Mouse (Mus musculus): ENCODE data around the gene Nos3.

Gene Nos3

DNA sequence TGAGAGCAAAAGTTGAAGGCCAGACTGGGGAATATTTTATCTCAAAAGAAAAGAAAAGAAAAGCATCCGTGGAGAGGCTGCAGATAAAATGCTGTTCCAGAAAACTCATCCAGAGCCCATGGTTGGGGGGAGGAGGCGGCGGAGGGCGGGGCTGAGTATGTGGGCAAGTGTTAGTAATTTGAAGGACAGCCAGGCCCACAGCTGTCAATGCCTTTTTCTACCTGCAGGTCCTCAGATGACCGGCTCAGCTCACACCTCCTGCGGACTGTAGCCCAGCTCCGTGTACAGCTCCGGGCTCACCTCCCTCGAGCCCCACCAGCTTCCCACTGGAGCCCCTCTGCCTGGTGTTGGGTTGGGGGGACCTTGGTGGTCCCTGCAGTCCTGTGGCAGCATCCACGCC is 35.1 kb downstream of the Nos3 start:
- DNase-seq (ENCODE audit: low spot score in 2 of 2), result no peak

DNA sequence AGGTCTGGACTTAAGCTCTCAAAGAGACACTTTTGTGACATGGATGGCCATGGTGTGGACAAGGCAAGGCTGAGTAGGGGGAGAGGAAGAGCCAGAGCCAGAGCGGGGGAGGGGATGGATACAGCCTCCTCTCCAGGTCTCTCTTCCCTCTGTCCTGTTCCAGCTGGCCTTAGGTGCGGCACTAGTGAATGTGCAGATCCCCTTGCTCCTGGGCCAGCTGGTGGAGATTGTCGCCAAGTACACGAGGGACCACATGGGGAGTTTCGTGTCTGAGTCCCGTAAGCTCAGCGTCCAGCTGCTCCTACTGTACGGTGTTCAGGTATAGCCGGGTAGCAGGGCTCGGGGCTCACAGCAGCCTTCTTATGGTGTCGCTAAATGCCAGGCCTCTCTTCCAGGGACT is 35.8 kb downstream of the Nos3 start:
- no peak for DNase-seq (ENCODE audit: low spot score in 2 of 2)

GRCm38 (mm10) chr5:24400911-24401605 is 36.4 kb downstream of the Nos3 start:
- DNase-seq (ENCODE audit: low spot score in 2 of 2), result no peak

- DNase-seq (ENCODE audit: low spot score in 2 of 2), result no peak
Measured at GRCm38 (mm10) chr5:24401969-24402368, 37.4 kb downstream of the Nos3 start.

DNA sequence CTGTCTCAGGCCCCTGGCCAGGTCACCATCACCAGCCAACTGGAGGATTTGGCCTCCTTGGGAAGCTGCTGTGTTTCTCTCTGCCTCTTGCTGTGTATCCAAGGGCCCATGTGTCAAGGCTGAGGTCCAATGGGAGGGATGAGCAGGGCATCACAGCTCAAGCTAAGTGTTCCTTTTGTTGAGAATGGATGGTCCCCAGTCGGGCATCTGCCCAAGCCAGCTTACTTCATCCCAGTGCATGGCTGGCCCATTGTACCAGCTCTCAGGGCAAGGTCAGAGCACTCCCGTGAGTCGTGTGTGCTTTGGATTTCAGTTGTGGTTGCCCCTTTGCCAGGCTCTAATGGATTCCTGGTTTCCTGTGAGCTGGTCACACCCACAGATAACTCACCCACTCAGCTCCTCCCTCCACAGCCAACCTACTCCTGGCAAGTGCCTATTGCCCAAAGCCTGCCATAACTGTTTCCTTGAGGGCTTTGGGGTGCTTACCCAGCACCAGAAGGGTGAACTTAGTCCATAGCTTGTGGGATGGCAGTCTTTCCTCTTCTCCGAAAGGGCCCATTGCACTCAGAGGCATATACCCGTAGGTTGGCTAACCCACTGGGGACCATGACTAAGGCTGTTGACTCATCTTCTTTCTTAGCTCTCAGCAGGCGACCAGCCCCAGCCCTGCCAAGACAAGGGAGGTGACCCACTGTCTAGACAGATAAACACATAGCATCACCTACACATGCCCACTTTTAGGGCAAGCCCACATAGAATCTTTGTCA is 40.2 kb downstream of the Nos3 start:
- no peak for DNase-seq (ENCODE audit: low spot score in 2 of 2)

- DNase-seq (ENCODE audit: low spot score in 2 of 2), result no peak
Measured at GRCm38 (mm10) chr5:24405389-24405876, 40.8 kb downstream of the Nos3 start.

GRCm38 (mm10) chr5:24408651-24409050 is 44.0 kb downstream of the Nos3 start:
- DNase-seq (ENCODE audit: low spot score in 2 of 2), result no peak

DNA sequence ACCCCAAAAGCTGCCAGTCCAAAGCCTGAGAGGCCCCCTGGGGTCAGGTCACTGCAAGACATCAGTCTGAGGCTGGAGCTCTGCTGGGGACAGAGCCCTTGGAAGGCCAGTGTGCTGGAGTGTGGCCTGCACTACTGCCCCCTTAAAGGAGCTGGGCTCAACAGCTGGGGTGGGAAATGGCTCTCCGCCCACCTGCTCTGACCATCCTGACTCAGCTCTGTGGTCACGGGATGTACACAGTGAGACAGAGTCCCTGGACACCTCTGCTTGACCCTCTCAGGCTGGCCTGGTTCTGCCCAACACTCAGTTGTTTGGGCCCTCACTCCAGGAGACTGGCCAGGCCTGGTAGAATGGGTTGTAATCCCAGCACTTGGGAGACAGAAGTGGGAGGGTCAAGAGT is 44.9 kb downstream of the Nos3 start:
- no peak for DNase-seq (ENCODE audit: low spot score in 2 of 2)

- no peak for DNase-seq (ENCODE audit: low spot score in 2 of 2)
Measured at GRCm38 (mm10) chr5:24412063-24412462, 47.5 kb downstream of the Nos3 start.

- DNase-seq (ENCODE audit: low spot score in 2 of 2), result no peak
Measured at GRCm38 (mm10) chr5:24413042-24413693, 48.6 kb downstream of the Nos3 start, which contains the start of gene Asic3. Gene Asic3 (plus strand): TSS chr5:24413392.

DNA sequence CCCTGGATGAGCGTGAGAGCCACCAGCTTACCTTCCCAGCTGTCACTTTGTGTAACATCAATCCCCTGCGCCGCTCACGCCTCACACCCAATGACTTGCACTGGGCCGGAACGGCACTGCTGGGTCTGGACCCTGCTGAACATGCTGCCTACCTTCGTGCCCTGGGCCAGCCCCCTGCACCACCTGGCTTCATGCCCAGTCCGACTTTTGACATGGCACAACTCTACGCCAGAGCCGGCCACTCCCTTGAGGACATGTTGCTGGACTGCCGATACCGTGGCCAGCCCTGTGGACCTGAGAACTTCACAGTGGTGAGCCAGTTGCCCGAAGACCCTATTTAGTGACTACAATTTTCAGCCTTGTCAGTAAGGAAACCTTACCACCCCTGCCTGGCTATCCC is 49.3 kb downstream of the Nos3 start:
- DNase-seq (ENCODE audit: low spot score in 2 of 2), result no peak

- peak in 1 of 2 experiments; percentile 54 for DNase-seq (ENCODE audit: low spot score in 2 of 2)
Measured at GRCm38 (mm10) chr5:24416222-24416736, 51.7 kb downstream of the Nos3 start.

DNA sequence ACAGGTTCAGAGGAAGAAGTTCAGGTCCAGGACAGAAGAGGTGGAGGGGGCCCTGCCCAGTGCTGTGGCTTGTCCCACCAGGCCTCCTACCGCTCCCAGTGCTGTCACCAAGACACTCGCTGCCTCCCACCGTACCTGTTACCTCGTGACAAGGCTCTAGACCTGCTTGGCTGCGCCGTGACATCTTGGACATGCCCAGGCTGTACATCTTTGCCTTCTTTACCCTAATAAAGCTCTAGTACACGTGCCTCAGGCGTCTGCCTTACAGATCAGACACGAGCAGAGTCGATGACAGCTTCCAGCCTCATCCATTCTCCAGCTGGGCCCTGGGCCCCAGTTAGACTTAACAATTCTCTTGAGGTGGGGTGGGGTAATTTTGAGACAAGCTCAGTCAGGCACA is 53.0 kb downstream of the Nos3 start:
- DNase-seq (ENCODE audit: low spot score in 2 of 2), result no peak

- DNase-seq (ENCODE audit: low spot score in 2 of 2), result no peak
Measured at GRCm38 (mm10) chr5:24420381-24420780, 55.8 kb downstream of the Nos3 start.

DNA sequence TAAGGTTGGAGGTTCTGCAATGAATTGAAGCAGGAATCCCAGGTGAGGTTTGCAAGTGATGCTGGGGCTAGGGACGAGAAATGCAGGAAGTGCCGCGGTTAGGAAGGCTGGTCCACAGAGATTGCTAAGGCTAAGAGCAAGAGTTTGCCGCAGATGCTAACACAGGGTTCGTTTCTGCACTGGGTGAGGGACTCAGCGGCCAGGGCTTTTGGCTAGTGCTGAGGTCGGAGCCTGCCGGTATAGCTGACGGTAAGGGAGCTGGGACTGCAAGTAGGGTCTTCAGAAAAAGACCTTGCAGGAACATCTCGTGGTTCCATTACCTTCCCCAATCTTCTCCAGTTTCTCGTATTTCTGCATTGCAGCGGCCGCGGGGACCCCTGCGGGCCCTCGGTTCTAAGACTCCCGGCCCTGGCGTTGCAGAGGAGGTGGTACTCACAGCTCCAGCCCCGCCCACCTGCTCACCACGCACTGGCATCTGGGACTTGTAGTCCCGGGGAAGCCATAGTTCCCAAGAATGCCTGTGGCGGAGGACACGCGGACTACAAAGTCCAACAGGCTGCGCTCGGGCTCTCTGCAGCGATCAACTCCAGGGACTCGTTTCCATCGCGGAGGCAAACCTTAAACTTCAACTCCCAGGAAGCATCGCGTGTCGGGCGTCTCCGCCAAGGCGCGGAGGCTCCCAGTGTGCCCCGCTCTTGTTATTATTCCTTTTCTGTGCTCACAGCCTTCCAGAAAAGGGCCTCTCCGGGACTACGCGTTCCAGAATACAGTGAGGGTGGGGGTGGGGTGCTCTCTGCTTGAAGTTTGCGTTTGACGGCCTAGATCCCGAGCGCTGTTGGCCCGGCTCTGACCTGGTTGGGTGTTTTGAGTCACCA is 58.8 kb downstream of the Nos3 start, which contains the start of the genes Cdk5 and Slc4a2:
Gene Cdk5 (minus strand): TSS at position 402 of the 875 bp plus-strand sequence.
Gene Slc4a2 (plus strand): TSS at position 709 of the 875 bp plus-strand sequence.
- DNase-seq (ENCODE audit: low spot score in 2 of 2), result peak; percentile 97 to 99

- no peak for DNase-seq (ENCODE audit: low spot score in 2 of 2)
Measured at GRCm38 (mm10) chr5:24424004-24424781, 59.6 kb downstream of the Nos3 start.

DNA sequence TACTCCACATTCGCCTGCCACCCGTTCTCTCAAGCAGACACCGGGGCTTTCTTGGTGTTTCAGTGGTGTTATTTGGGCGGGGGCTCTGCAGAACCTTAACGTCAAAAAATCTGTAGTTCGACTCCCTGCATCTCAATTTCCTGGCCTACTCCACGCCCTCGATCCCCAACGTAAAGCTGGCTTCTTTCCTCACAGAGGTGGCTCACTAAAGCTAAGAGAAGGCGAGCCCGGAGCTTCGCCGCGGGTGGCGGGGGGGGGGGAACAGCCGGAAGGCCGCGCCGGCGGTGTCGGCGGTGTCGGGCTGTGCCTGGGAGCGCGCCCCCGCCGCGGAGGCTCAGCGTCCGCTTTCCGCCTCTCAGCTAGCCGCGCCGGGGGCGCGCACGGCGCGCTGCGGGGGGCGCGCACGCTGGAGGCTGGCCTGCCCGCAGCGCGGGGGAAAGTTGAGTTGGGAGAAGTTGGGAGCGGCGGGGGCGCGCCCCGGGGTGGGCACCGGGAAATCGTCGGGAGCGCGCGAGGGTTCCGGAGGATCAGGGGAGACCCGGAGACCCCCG is 60.3 kb downstream of the Nos3 start:
- peak; percentile 36 to 54 for DNase-seq (ENCODE audit: low spot score in 2 of 2)

DNA sequence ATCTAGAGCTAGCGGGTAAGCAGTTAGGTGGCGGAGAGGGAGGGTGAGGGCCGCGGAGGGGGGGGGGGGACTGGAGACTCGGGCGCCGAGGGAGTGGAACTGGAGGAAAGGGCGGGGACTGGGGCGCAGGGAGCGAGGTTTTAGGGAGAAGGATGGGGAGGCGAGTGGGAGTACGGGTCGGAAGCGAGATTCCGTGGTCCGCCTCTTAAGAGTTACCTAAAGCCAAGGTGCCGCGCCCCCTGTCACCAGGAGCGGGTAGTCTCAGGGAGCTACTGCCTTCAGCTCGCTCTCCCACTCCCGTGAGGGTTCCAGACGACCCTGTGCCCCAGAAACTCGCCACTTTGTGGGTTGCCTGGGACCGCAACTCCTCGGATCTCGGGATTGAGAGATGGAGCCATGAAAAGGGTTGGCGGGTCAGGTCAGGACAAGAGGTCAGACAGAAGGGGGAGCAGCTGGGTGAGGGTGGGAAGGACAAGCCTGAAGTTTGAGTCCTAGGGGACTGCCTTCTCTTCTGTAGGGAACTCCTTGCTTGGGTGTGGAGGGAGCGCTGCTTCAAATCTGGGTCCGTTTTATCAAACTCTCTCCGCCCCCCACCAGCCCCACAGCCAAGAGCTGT is 60.9 kb downstream of the Nos3 start:
- no peak for DNase-seq (ENCODE audit: low spot score in 2 of 2)

- DNase-seq (ENCODE audit: low spot score in 2 of 2), result no peak
Measured at GRCm38 (mm10) chr5:24426037-24426432, 61.4 kb downstream of the Nos3 start.
